Mouse (Mus musculus): ENCODE measurements around the gene Lypd5.

DNA sequence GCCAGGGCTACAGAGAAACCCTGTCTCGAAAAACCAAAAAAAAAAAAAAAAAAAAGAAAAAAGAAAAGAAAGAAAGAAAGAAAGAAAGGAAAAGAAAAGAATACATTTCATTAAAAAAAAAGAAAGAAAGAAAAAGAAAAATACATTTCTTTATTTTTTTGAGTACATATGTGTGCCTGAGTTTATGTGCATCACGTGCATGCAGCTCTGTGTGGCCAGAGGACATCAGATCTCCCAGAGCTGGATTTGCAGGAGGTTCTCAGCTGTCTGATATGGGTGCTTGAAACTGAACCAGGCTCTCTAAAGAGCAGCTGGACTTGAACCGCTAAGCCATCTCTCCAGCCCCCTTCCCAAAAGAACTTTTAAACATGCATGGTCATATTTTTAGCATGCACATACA lies 45.1 kb downstream of the Lypd5 start:
- TF ChIP-seq CTCF (conservative IDR thresholded peaks at IDR 0.05; ENCODE audit: insufficient read depth, insufficient read length, low read depth, low read length): no peak
- no peak for TF ChIP-seq POLR2A (IDR thresholded peaks at IDR 0.05; ENCODE audit: low read depth, low read length)

Measured in kidney, adult 2 months (tissue).